Mouse (Mus musculus): ENCODE data around the gene Wwc1.

- no peak for TF ChIP-seq CTCF (IDR thresholded peaks at IDR 0.05; ENCODE audit: insufficient read depth, low read length)
- no peak for TF ChIP-seq POLR2A (IDR thresholded peaks at IDR 0.05; ENCODE audit: borderline replicate concordance, extremely low read depth, low read depth, low read length)
Observed at GRCm38 (mm10) chr11:35941641-35942040, 38.7 kb downstream of the Wwc1 start.
